Mouse (Mus musculus) embryonic stem cell, embryonic (primary cell): ENCODE data around the gene Sult6b1.

ENCODE experiments used
- CTCF ChIA-PET, 4 experiments: fragments of 300-600 bp in 2 of 4; fragments of 350-600 bp in 2 of 4; sonication (Branson Sonifier 250); formaldehyde crosslinking; loops; one replicate each; lab custom pipeline; 2022; ENCODE audit warnings: inconsistent platforms in 2 of 4; lab: Charles Lee
- POLR2A ChIA-PET, 4 experiments: fragments of 300-600 bp in 2 of 4; fragments of 350-600 bp in 2 of 4; sonication (Branson Sonifier 250); formaldehyde crosslinking; loops; one replicate each; lab custom pipeline; 2022; ENCODE audit warnings: antibody characterized with exemption in 4 of 4, inconsistent platforms in 1 of 4; lab: Charles Lee

The Sult6b1 gene

DNA sequence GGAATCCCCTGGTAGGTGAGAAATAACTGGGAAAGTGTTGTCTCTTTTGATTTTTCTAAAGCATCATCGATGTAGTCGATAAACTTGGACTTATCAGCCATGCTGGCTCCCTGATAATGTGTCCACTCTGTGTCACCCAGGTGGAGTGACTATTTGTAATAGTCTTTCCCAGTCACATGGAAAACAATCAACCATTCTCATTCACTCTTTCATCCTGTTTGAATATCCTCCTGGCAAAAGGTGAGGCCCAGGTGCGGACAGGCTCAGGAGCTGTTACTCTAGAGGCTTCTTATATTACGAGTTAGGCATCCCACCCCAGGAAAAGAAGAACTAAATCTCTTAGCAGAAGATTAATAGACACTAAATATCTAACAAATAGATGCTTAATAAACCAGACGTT, at the start of gene Sult6b1:
Sult6b1 (minus strand) TSS at position 101 of the 400 bp plus-strand sequence.
- ChIA-PET POLR2A (interaction anchor here in 2 of 4 experiments (0.6 to 4.2 kb wide), 4 partner anchors 9 to 172 kb away, joined by 3 to 36 read pairs (median 6); partner anchors contain the start of gene Cebpzos (in 1 of the 2)), CTCF (interaction anchor here in 1 of 4 experiments (0.6 kb wide), 1 partner anchor 24 kb away, joined by 7 read pairs; no protein-coding TSS in a partner anchor)

DNA sequence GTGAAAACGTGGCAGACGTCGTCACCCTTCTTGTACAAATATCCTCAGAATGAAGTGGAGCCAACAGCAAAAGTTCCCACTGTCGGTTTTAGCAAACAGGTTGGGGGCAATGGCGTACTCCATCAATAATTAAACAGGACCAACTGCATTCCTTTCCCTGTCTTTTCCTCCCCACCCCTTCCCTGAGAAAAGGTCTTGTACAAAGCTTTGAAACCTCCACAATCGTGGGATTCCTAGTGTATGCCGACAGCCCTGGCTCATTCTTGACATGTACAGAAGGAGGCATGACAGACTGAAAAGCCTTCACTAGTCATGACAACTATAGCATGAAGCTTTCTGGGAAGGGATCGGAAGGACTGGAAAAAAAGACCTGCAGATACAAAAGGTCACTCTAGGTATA, 46.4 kb upstream of the Sult6b1 start:
- ChIA-PET CTCF (no interaction called here), POLR2A (interaction anchor here in 1 of 4 experiments (1.1 to 1.2 kb wide), 2 partner anchors 16 to 33 kb away, joined by 3 to 4 read pairs; partner anchors contain the start of genes Cebpz and Ndufaf7)

DNA sequence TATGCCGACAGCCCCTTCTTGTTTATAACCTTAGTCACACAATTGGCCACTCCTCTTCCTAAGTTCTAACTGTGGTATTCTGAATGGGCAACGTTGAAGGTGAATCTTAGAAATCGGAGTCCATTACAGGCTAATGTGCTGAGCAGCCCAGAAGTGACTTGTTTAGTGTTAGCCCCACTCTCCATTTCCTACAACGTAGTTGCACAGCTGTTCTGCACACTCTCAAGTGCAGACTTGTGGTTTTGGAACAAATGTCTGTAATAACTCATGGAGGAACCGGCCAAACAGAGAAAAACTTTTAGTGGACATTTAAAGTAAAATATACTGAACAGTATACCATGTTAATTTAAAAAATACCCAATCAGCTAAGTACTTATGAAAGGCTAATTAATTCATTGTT, 45.3 kb upstream of the Sult6b1 start:
- CTCF ChIA-PET: no interaction called here
- POLR2A ChIA-PET: no interaction called here

DNA sequence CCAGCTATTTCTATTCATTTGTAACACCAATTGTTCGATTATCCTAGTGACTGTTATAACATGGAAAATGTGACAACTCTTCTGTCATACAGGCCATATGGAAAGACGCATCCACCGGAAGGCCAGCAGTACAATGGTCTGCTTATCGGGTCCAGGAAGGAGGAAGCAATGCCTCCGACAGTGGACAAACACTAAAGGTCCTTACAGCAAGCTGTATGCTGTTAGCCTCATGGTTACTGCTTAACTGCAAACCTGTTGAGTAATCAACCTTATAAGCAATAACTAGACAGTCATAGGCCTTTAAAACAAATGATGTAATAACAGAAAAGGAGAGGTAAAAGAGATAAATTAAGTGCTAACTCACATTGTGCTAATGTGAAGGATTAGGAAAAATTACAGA, 44.4 kb upstream of the Sult6b1 start:
- CTCF ChIA-PET: no interaction called here
- POLR2A ChIA-PET: interaction anchor here in 1 of 4 experiments (1.2 to 1.6 kb wide), 2 partner anchors 11 to 56 kb away, joined by 3 to 5 read pairs; no protein-coding TSS in a partner anchor

DNA sequence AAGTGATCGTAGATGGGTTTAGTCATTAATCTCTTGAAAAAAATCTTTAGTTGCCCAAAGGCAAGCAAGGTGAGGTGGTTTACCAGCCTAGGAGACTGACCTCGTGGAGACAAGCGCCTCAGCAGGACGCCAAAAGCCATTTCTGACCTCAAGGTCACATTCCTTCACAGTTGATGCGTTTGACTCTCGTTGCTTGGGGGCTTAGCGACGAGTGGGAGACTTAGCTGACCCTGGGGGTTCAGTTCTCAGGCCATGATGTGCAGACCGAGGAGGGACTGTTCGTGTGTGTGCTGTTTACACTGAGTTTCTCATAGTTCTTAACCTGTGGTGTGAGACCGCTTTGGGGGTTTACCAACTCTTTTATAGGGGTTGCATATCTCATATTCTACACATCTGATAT, 35.8 kb upstream of the Sult6b1 start:
- POLR2A ChIA-PET: interaction anchor here in 2 of 4 experiments (1.1 to 2.3 kb wide), 2 partner anchors 25 to 30 kb away, joined by 3 to 4 read pairs; no protein-coding TSS in a partner anchor
- CTCF ChIA-PET: no interaction called here

DNA sequence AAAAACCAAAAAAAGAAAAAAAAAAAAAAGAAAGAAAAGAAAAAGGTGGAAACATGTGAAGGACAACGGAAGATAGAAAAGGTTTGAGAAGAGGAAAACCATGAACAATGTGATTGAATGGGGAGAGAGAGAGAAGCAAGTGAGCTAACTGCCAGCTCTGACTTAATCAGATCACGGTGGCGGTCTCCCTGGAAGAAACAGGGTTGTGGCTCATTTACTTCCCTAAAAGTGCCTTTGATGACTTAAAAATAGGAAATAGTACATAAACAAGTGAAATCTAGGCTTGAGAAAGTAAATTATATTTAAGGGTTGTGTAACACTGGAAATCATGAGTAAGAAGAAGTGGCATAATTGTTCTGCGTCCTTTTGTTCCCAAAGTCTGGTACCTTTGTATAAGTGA, 32.1 kb upstream of the Sult6b1 start:
- ChIA-PET POLR2A (interaction anchor here in 1 of 4 experiments (1.4 kb wide), 1 partner anchor 55 kb away, joined by 5 read pairs; no protein-coding TSS in a partner anchor), CTCF (no interaction called here)

DNA sequence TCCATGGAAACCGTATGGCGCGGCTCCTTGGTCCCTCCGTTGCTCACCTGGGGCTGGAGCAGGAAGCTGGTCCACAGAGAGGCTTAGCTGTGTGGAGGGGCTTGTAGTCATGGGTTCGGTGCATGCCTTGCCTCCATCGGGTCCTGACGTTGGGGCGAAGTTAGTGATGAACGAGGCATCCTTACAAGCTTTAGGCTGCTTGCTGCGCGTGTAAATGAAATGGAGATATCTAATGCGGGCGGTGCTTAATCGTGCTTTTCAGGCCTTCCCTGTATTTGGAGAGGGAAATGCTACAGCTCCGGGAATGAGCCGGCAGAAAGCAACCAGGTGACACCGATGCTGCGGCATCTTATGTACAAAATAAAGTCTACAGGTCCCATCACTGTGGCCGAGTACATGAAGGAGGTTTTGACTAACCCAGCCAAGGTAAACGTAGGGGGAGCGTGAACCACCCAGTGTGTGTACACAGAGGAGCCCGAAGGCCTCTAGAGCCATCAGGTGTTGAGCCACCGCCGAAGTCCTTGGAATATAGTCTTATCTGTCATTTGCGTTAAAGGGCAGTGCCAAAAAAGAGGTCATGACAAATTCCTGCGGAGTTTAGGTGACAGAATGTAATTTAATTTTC, 30.5 kb upstream of the Sult6b1 start:
- POLR2A ChIA-PET: interaction anchor here (0.6 to 13.4 kb wide), 28 partner anchors 11 to 1318 kb away, joined by 3 to 133 read pairs (median 4); partner anchors contain the start of genes Gpatch11 (in 4 of the 4), Heatr5b (in 4 of the 4) and Cebpzos (in 2 of the 4)
- CTCF ChIA-PET: interaction anchor here in 1 of 4 experiments (0.7 kb wide), 1 partner anchor 24 kb away, joined by 3 read pairs; no protein-coding TSS in a partner anchor

DNA sequence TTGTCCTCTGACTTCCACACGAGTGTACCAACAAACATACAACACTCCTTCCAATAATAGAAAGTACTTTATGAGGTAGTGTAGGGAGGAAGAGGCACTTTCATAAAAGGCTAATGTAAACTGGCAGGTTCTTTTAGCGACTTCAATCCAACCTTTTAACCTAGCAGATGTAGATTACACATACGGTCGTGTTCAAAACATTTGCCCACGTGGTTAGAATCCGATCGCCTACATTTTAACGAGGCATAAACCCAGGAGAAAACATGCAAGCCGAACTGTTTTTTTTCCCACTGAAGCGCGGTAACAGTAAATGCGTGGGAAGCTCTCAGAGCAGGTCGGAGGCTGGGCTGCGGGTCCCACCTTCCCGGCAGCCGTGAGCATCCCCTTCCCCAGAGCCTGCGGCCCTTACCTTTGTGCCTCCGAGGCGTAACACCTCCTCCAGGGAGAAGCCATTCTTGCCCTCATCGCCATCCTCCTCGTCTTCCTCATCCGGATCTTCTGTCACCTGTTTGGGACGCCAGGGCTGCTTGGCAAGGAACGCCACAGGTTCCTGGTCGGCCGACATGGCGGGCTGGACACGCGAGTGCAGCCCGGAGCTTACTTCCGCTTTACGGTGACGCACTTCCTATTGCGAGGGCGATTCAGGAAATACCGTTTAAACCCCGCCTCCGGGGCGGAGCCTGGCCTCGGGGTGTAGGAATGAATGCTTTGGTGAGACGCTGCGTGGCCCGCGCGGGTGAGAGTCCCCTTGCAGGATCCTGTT, 29.9 kb upstream of the Sult6b1 start, which contains the start of the genes Cebpz and Ndufaf7:
Cebpz (minus strand) TSS at position 601 of the 763 bp plus-strand sequence.
Ndufaf7 (plus strand) TSS at position 671 of the 763 bp plus-strand sequence.
- ChIA-PET POLR2A (interaction anchor here (0.7 to 13.4 kb wide), 30 partner anchors 9 to 1318 kb away, joined by 3 to 133 read pairs (median 4); partner anchors contain the start of genes Gpatch11 (in 4 of the 4), Heatr5b (in 4 of the 4) and Cebpzos (in 2 of the 4)), CTCF (interaction anchor here in 2 of 4 experiments (0.5 to 0.7 kb wide), 2 partner anchors 24 to 1243 kb away, joined by 3 read pairs; no protein-coding TSS in a partner anchor)

DNA sequence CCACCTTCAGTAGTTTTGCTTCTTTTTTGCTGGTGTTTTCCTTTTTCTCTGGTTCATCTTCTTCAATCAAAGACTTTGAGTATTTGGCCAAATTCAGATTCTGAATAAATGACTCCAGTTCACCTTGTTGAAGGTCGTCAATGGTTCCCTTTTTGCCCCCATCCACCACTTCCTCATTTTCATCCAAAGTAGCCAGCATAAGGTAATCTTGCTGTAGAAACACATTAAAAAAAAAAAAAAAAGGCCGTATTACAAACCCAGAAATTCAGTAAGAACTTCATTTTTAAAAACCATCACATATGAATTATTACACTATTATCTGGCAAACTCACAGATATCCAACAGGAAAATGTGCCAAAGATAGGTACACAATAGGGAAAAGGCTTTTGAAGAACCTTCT, 29.1 kb upstream of the Sult6b1 start:
- ChIA-PET POLR2A (interaction anchor here in 3 of 4 experiments (0.7 to 13.4 kb wide), 10 partner anchors 8 to 1088 kb away, joined by 3 to 133 read pairs (median 4); partner anchors contain the start of genes Cebpzos (in 2 of the 3), Gpatch11 (in 1 of the 3) and Heatr5b (in 1 of the 3)), CTCF (no interaction called here)

DNA sequence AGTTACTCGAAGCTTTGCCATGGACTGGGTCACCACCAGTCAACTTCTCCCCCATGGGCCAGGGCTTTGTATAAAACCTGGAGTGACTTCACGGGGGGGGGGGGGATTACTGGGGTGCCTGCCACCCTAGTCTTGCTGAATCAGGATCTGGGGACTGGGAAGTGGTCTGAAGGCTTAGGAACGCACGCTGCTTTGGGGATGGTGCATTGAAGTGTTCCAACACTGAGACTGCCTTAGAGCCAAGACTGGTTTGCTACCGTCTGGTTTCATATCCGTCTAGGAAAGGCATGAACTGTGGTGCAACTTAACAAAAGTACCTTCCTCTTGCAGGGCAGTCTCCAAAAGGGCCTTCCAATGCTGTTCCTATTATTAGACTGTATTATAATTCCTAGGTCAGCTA, 10.9 kb upstream of the Sult6b1 start:
- ChIA-PET POLR2A (interaction anchor here (0.6 to 9.3 kb wide), 23 partner anchors 8 to 216 kb away, joined by 3 to 133 read pairs (median 5); partner anchors contain the start of genes Cebpz (in 3 of the 4), Ndufaf7 (in 3 of the 4) and Eif2ak2 (in 1 of the 4)), CTCF (interaction anchor here in 2 of 4 experiments (1.2 to 1.4 kb wide), 3 partner anchors 9 to 23 kb away, joined by 3 to 4 read pairs (median 4); no protein-coding TSS in a partner anchor)

DNA sequence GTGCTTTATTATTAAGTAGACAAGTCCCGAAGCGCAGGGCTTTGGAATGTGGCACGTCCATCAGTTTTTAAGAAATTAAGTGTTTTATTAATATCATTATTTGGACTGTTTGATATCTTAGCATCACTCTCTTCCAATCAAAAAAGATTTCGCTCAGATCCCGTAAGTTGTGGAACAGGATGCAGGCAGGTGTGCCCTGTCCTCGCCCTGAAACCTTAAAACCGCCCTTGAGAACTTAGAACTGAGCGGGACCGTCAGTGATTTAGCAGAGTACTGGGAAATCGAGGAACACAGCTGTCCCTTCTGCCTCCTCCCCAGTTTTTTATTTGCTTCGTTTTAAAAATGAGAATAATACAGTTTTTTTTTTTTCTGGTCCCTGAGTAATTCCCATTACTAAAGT, 10.1 kb upstream of the Sult6b1 start:
- CTCF ChIA-PET: interaction anchor here in 2 of 4 experiments (0.5 to 1.5 kb wide), 3 partner anchors 21 to 1478 kb away, joined by 3 to 8 read pairs (median 4); no protein-coding TSS in a partner anchor
- POLR2A ChIA-PET: interaction anchor here (0.6 to 9.3 kb wide), 29 partner anchors 8 to 1066 kb away, joined by 3 to 133 read pairs (median 5); partner anchors contain the start of genes Cebpz (in 3 of the 4), Ndufaf7 (in 3 of the 4), Eif2ak2 (in 1 of the 4) and Gpatch11 (in 1 of the 4)

DNA sequence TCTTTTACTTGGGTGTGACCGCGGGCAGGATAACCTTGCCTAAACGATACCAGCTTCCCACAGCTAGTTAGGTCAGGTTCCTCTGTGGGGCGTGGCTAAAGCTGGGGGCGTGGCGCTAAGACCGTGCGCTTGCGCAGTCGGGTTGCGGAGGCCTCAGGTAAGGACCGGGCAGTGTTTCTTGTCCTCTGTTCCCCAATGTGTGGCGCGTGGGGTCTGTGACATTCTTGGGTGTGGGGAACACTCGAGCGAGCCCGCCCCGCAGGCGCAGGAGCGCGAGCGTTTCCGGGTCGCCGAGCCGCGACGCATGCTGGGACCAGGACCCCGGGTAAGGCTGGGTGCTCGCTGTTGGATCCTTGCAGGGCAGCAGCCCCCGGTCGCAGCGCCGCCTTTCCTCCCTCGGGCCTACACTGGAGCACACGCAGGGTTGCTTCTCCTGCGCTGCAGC, 9.6 kb upstream of the Sult6b1 start, which contains the start of gene Cebpzos:
Cebpzos (plus strand) TSS at position 132 of the 445 bp plus-strand sequence.
- POLR2A ChIA-PET: interaction anchor here in 3 of 4 experiments (0.6 to 9.3 kb wide), 24 partner anchors 10 to 1066 kb away, joined by 3 to 133 read pairs (median 4); partner anchors contain the start of genes Cebpz (in 2 of the 3), Gpatch11 (in 2 of the 3), Heatr5b (in 2 of the 3) and Ndufaf7 (in 2 of the 3)
- CTCF ChIA-PET: interaction anchor here in 2 of 4 experiments (0.5 to 1.5 kb wide), 3 partner anchors 21 to 1479 kb away, joined by 4 to 8 read pairs (median 4); no protein-coding TSS in a partner anchor

DNA sequence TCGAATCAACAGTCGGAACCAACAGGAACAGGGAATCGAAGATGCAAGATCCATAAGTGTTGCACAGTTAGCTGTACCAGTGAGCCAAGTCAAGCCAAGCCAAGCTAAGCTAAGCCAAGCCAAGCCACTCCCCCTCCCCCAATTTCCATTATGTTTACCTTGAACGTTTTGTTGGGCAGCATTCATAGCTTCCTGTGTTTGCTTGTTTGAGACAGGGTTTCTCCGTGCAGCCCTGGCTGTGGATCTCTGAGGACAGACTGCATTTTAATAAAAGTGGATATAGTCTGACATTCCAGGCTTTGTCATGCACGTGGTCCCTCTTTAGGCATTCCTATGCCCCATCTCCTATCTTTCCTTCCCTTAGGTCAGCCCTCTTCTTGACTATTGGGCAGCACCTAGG, 9.0 kb upstream of the Sult6b1 start:
- POLR2A ChIA-PET: interaction anchor here in 3 of 4 experiments (0.6 to 9.3 kb wide), 26 partner anchors 9 to 1291 kb away, joined by 3 to 133 read pairs (median 4); partner anchors contain the start of genes Cebpz (in 2 of the 3), Gpatch11 (in 2 of the 3), Heatr5b (in 2 of the 3) and Ndufaf7 (in 2 of the 3)
- CTCF ChIA-PET: interaction anchor here in 1 of 4 experiments (0.6 to 1.5 kb wide), 3 partner anchors 11 to 51 kb away, joined by 3 to 8 read pairs (median 4); no protein-coding TSS in a partner anchor

DNA sequence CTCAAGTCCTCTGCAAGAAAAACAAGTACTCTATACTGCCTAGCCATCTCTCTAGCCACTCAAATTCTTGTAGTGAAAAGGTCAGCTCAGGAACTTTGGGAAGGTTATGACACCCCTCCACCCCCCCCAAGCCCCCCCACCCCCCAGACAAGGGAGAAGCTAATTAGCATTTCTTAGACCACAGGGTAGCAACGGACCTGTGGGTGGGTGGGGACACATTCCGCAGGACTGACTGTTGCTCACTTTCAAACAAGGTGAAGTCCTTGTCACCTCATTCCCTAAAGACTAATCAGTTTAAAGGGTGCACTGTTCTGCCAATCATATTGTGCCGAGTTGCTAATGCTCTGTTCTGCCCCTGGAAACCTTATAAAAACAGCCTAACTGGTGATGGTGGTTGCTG, 7.1 kb upstream of the Sult6b1 start:
- CTCF ChIA-PET: interaction anchor here in 1 of 4 experiments (1.4 kb wide), 1 partner anchor 10 kb away, joined by 4 read pairs; no protein-coding TSS in a partner anchor
- POLR2A ChIA-PET: interaction anchor here (0.6 to 9.3 kb wide), 31 partner anchors 9 to 1341 kb away, joined by 3 to 133 read pairs (median 5); partner anchors contain the start of genes Eif2ak2 (in 3 of the 4), Cebpz (in 2 of the 4), Gpatch11 (in 2 of the 4) and Heatr5b (in 2 of the 4)

DNA sequence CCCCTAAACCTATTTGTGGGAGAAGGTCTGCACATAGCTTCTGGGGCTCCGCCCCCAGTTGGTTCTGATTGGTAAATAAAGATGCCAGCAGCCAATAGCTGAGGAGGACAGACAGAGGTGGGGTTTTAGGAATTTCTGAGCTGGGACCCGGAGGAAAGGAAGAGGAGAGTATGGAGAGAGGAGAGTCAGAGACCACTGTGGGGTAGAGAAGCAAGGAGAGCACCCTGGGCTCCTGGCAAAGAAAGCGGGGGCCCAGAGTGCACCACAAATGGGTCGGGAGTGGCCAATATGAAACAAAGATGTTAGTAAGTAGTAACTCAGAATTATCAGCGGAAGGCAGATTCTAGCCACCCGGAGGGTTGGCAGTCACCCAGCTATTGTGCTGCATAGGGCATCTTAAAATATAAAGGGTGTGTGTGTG, 6.1 kb upstream of the Sult6b1 start:
- ChIA-PET CTCF (interaction anchor here (0.6 to 1.4 kb wide), 8 partner anchors 8 to 914 kb away, joined by 3 to 6 read pairs (median 3); partner anchors contain the start of genes Cebpz (in 1 of the 4) and Ndufaf7 (in 1 of the 4)), POLR2A (interaction anchor here (0.6 to 9.3 kb wide), 34 partner anchors 8 to 982 kb away, joined by 3 to 133 read pairs (median 6); partner anchors contain the start of genes Cebpz (in 3 of the 4), Eif2ak2 (in 3 of the 4), Ndufaf7 (in 3 of the 4) and Gpatch11 (in 2 of the 4))

DNA sequence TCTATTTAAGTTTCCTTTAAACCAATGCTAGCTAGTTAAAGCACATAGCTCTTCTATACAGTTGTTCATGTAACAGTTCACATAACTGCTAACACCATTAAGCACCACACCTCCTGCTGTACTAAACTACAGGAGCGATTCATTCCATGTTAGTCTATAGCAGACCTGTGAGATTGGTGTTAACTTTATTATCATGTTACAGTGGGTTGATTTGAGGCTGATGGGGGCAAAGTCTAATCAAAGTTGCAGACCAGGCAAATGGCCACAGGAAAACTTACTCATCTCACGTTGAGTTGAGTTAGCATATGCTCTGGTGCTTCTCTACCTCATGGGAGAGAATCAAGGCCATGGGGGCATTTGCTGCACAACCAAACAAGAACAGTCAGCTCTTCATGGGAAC, 2.6 kb upstream of the Sult6b1 start:
- ChIA-PET POLR2A (interaction anchor here in 3 of 4 experiments (0.7 to 2.3 kb wide), 11 partner anchors 8 to 27 kb away, joined by 3 to 9 read pairs (median 3); partner anchors contain the start of genes Cebpz (in 1 of the 3) and Ndufaf7 (in 1 of the 3)), CTCF (interaction anchor here in 1 of 4 experiments (1.4 kb wide), 1 partner anchor 8 kb away, joined by 4 read pairs; no protein-coding TSS in a partner anchor)
